ENCODE assay signal across 13 mouse cellular contexts in the genomic region with DNA sequence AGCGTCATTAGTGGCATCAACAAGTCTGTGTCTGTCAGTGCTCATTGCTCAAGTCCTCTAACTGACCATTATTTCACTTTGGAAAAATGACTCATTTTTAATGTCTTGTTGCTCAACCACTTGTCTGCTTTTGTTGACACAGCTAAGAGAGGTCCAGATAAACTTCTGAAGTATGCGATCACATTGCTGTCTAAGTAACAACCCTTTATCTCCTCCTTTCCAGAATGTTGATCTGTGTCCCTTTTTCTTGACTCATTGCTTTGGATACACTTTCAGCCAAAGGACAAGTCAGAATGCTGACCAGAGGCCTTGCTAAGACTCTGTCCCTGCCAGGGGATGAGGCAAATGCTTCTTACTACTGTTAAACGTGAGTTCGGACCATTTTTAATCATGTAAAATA.
"Had no signal": no experiment of that assay in that cellular context is flagged by ENCODE, and none has a peak within 500 bp of the region (broad histone marks: within the 10 kb centered on the region; RNA-seq: fewer than 3 reads in every experiment).

No protein-coding gene starts in this region.

- H3K27ac ChIP-seq: kidney, postnatal 0 days; layer of hippocampus, adult 2 months; limb, embryonic 12.5 days; liver, embryonic 15.5 days; midbrain, embryonic 12.5 days; stomach, postnatal 0 days had no signal

- H3K9me3 ChIP-seq: limb, embryonic 12.5 days; liver, embryonic 15.5 days; midbrain, embryonic 12.5 days had no signal

- H3K27me3 ChIP-seq: limb, embryonic 12.5 days; liver, embryonic 15.5 days; midbrain, embryonic 12.5 days had no signal

- ATAC-seq: midbrain, embryonic 16.5 days had no signal

- H3K36me3 ChIP-seq: limb, embryonic 12.5 days; liver, embryonic 15.5 days; midbrain, embryonic 12.5 days had no signal

- H3K4me3 ChIP-seq: layer of hippocampus, adult 2 months; limb, embryonic 12.5 days; liver, embryonic 15.5 days; midbrain, embryonic 12.5 days had no signal

- DNase-seq: kidney, adult 9 months; kidney, postnatal 4 days; liver; lung, embryonic 14.5 days; right cerebral cortex, postnatal 14 days; thymus, postnatal 4 days had no signal

- H3K4me1 ChIP-seq: limb, embryonic 12.5 days; liver, embryonic 15.5 days had no signal

- H3K4me2 ChIP-seq: limb, embryonic 12.5 days; liver, embryonic 15.5 days; lung, embryonic 14.5 days; midbrain, embryonic 12.5 days had no signal

- H3K9ac ChIP-seq: limb, embryonic 12.5 days; liver, embryonic 15.5 days; lung, embryonic 14.5 days; midbrain, embryonic 12.5 days had no signal
